Mouse (Mus musculus) megakaryocyte-erythroid progenitor cell, adult 5-6 weeks (primary cell): ENCODE results near the gene Prmt9. TPM values are rescaled to one million over a fixed set of nuclear protein-coding genes. Genes with fewer than 3 reads are reported as not detected.

Experiments used
- ATAC-seq: replicated peaks from 2 replicates; pipeline ENCODE4 v1.8.0; 2016; ENCODE audit warnings: mild to moderate bottlenecking, inconsistent platforms; ENCODE audit not compliant: severe bottlenecking, poor library complexity, low FRiP score, low TSS enrichment
- total RNA-seq, 2 experiments: library from RNA; stranded (forward) in 1 of 2; stranded (reverse) in 1 of 2; fragments of 200-1000, 215-1000 nt in 1 of 2; fragments of >200 nt in 1 of 2; fragmentation: Nextera tagmentation in 1 of 2; gene quantifications; 2 replicates each; pipeline ENCODE4 v1.2.3; 2014 to 2017

Gene Prmt9
- total RNA-seq (2014; fragmentation: Nextera tagmentation) (24.1 and 28.9 TPM in 2 replicates), total RNA-seq (2017) (26.1 and 31.2 TPM in 2 replicates)

- peak; percentile 93 for ATAC-seq
These were observed at the start of gene Prmt9 for GRCm38 (mm10) chr8:77549121-77549706. TSS of gene Prmt9 (plus strand) at chr8:77549397.

GRCm38 (mm10) chr8:77500264-77500663 is 48.9 kb upstream of the Prmt9 start:
- ATAC-seq: no peak

GRCm38 (mm10) chr8:77501131-77501530 is 48.1 kb upstream of the Prmt9 start:
- no peak for ATAC-seq

GRCm38 (mm10) chr8:77502547-77502946 is 46.6 kb upstream of the Prmt9 start:
- ATAC-seq: no peak

- ATAC-seq: no peak
These were observed 42.7 kb upstream of the Prmt9 start for GRCm38 (mm10) chr8:77506539-77506938.

- no peak for ATAC-seq
These were observed 41.6 kb upstream of the Prmt9 start for GRCm38 (mm10) chr8:77507510-77508035.

GRCm38 (mm10) chr8:77509044-77509443 is 40.2 kb upstream of the Prmt9 start:
- ATAC-seq: peak; percentile 79

GRCm38 (mm10) chr8:77510426-77510825 is 38.8 kb upstream of the Prmt9 start:
- no peak for ATAC-seq

- ATAC-seq: no peak
These were observed 37.3 kb upstream of the Prmt9 start for GRCm38 (mm10) chr8:77511750-77512493.

GRCm38 (mm10) chr8:77515201-77515600 is 34.0 kb upstream of the Prmt9 start:
- ATAC-seq: no peak

GRCm38 (mm10) chr8:77515786-77516185 is 33.4 kb upstream of the Prmt9 start:
- ATAC-seq: no peak

- no peak for ATAC-seq
These were observed 32.4 kb upstream of the Prmt9 start for GRCm38 (mm10) chr8:77516845-77517244.

GRCm38 (mm10) chr8:77517301-77518200 is 31.6 kb upstream of the Prmt9 start, which contains the start of gene Arhgap10:
TSS of gene Arhgap10 (minus strand) at chr8:77517953.
- ATAC-seq: peak; percentile 86

- ATAC-seq: peak; percentile 78
These were observed 30.7 kb upstream of the Prmt9 start for GRCm38 (mm10) chr8:77518201-77519115.

- ATAC-seq: no peak
These were observed 28.6 kb upstream of the Prmt9 start for GRCm38 (mm10) chr8:77520601-77521000.

- ATAC-seq: no peak
These were observed 28.0 kb upstream of the Prmt9 start for GRCm38 (mm10) chr8:77521028-77521785.

GRCm38 (mm10) chr8:77522984-77523383 is 26.2 kb upstream of the Prmt9 start:
- ATAC-seq: no peak

- ATAC-seq: no peak
These were observed 25.1 kb upstream of the Prmt9 start for GRCm38 (mm10) chr8:77524018-77524615.
